Mouse (Mus musculus) lung, adult 18-20 months (tissue): ENCODE measurements around the gene Nos3.
A peak's percentile ranks its signal among the peaks of the same experiment; 100 is the strongest.

Experiments
- DNase-seq, 2 experiments: peaks; one replicate each; pipeline ENCODE4 v3.0.0; 2022; ENCODE audit warnings: mixed read lengths in 2 of 2

Gene Nos3

GRCm38 (mm10) chr5:24364508-24364907 is at the start of gene Nos3:
Nos3 (plus strand) TSS chr5:24364810.
- peak; percentile 48 to 49 for DNase-seq

GRCm38 (mm10) chr5:24319776-24320466 is 44.7 kb upstream of the Nos3 start:
- peak; percentile 37 to 38 for DNase-seq

DNA sequence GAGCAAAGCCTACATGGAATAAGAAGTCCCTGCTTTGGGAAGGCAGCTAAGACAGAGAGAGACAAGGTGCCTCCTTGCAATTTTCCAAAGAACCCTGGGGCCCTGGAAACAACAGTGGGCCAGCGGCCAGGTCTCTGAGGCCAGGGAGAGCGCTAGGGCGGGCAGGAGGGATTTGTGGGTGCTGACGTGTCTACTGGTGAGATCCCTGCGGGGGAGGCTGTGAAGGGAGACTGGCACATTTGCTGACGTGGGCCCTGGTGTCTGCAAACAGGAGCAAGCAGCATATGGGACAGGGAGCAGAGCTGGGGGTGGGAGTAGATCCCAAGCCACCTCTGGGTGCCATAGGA is 44.2 kb upstream of the Nos3 start:
- peak in 1 of 2 experiments; percentile 21 for DNase-seq

DNA sequence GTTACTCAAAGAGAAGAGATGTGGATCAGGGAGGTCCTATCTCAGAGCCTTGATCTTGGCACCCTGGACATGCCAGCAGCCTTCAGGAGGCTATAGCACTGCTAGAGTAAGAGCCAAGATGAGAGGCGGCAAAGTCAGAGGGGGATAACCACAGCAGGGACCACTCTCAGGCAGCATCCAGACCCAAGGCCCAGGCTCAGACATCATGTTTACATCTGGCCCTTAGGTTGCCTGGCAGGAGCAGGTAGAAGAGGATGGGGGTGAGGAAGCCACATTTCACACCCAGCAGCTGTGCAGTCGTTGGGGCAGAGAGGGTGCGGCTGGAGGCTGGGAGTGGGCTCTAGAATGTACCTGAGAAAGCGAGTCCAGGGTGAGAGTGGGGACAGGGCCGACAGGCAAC is 43.7 kb upstream of the Nos3 start:
- DNase-seq, result no peak

GRCm38 (mm10) chr5:24321711-24322682 is 42.6 kb upstream of the Nos3 start:
- no peak for DNase-seq

GRCm38 (mm10) chr5:24325251-24325650 is 39.4 kb upstream of the Nos3 start:
- DNase-seq, result no peak

DNA sequence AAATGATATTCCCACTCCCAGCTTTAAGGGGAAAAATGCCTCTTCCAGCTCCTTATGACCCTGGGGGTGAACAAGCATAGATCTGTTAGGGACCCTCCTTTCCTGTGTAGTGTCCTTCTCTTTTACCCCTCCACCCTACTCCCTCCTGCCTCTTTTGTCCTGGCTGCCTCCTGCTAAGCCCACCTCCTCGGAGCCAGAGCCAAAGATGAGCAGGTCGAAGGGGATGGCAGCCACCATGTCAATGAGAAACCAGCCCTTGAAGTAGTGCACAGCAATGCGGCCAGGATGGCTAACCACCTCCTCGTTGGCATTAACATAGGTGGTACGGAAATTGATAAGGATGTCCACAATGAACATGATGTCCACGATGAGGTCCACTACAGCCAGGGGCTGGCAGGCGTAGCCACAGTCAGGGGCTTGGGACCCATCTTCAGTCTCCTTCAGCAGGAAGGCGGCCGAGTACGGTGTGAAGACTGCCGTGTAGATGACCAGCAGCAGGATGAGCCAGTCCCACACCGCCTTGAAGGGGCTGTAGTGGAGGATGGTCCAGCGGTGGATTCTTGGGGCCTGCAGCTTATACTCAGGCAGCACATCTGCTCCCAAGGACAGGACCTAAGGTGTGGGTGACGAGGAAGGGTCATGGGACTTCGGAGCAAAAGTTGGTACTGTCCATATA is 38.3 kb upstream of the Nos3 start:
- DNase-seq, result no peak

GRCm38 (mm10) chr5:24326842-24327417 is 37.7 kb upstream of the Nos3 start:
- peak; percentile 33 to 44 for DNase-seq

DNA sequence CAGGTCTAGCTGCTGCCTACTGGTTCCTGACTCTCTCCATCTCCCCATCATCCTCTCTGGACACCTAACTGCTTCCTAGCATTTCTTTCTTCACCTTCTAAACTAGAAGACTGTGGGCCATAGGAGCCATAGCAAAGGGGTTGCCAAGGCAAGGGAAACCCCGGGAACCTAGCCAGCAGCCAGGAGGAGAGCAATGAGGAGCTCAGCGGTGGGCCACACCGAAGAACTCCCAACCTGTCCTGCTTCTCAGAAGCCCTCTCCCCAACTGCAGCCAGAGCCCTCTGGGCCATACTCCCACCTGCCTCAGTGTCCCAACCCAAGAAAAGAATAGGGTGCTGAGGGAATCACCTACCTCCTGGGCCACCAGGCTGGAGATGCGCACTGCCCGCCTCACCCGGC is 35.8 kb upstream of the Nos3 start:
- no peak for DNase-seq

- peak in 1 of 2 experiments; percentile 47 for DNase-seq
Measured at GRCm38 (mm10) chr5:24329212-24329964, 35.2 kb upstream of the Nos3 start.

- DNase-seq, result no peak
Measured at GRCm38 (mm10) chr5:24329965-24330298, 34.7 kb upstream of the Nos3 start.

- DNase-seq, result no peak
Measured at GRCm38 (mm10) chr5:24332401-24332800, 32.2 kb upstream of the Nos3 start.

DNA sequence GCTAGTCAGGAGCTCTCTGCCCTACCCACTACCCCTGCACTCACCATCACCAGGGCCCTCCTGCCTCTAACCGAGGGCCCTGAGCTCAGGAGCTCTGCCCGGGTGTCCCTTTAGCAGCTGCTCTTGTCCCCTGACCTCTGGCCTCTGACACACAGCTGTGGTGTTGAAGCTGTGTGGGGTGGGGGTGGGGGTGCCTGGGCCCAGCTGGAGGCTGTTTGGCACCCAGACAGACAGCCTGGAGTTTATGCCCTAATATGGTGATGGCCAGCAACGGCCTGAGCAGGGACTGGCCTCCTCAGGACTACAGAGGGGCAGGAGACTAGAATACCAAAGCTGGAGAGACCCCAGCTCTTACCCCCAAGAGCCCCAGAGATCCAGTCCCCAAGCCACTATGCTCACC is 29.9 kb upstream of the Nos3 start:
- peak in 1 of 2 experiments; percentile 38 for DNase-seq

DNA sequence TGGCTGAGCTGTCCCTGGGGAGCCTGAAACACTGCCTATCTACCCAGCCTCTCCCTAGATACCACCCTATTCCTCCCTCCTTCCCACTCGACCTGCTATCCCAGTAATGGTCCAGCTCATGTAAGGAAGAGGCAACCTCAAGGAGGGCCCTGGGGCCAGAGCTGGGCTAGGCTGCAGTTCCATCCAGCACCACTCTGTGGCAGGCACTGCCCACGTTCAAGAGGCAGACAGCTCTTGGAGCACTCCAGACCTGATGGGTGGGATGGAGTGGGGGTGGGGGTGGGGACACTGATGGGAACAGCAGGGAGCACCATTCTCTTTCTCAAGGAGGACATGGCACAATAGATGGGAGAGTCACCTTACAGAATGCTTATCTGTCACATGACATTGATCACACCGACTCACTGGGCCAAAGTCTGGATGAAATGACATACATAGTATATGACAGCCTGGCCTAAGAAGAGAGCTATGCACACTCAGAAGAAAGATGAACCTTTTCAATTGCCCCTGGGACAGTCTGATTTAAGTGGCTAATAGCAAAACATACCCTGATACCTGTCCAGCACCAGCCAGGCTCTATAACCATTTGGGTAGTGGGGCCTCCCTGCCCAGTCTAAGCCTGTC is 28.6 kb upstream of the Nos3 start:
- peak; percentile 24 to 42 for DNase-seq

- peak in 1 of 2 experiments; percentile 11 for DNase-seq
Measured at GRCm38 (mm10) chr5:24337366-24337765, 27.2 kb upstream of the Nos3 start.

DNA sequence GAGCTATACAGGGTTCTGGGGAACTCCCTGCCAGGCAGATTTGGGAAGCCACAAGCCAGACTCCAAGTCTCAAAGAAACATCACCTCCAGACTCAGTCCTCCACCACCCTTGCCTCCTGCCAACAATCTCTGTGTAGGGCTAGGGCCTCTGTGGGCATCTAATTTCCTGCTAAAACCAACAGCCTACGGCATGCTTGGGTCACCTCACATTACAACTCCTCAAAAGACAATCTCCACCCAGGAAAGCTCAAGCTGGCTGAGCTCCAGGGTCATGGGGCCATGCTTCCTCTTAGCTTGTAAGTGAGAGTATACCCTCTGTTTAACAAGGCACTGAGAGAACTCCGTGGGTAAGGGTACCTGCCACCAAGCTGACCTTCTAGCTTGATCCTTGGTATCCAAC is 26.8 kb upstream of the Nos3 start:
- no peak for DNase-seq

GRCm38 (mm10) chr5:24342205-24342963 is 22.2 kb upstream of the Nos3 start:
- DNase-seq, result no peak

DNA sequence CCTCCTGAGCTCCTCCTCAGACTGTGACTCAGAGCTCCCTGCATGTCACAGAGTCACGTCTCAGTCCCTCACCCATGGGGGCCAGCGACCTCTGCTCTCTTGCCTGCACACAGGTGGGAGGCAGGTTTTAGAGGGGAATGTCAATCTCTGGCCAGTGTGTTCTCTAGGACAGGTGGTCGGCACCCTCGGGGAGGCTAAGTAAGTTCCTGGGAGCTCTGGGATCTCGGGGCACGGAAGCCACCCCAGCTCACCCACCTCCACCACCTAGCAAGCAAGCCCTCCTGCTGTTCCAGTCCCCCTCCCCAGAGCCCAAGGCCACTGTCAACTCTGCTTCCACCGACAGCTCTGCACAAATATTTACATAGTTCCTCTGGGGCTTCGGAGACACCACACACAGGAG is 21.6 kb upstream of the Nos3 start:
- no peak for DNase-seq

DNA sequence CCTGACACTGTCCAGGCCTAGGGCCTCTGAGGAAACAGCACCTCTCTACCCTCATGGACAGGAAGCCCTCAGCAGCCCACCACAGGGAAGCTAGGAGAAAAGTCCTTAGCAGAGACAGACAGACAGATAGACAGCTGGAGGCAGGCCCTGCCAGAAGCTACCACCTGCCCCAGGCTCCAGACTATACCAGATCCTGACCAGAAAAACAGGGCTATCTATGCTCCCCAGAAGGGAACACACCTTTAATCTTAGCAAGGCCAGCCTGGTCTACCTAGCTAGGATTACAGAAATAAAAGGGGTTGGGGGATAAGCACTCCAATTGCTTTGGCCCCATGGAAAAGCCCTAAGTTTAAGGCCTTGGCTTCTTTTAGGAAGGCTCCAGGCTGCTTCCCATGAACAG is 21.2 kb upstream of the Nos3 start:
- DNase-seq, result no peak

DNA sequence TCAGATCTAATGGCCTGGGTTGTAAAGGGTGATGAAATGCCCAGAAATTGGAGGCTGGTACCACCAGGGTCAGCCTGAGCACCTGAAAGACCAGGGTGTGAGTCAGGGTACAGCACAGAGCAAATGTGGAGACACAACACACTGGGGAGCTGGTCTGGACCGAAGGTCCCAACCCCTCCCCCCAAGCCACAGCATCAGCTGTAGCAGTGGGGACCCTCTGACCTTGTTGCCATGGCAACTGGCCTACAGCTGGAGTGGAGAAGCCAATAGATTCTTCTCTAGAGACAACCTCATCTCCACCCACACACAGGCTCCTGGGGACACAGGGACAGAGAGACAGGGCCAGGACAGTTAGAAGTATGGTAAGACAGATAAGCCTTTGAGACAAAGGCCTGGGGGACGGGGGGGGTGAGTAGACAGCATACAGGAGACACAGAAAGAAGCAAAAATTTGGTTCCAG is 20.6 kb upstream of the Nos3 start:
- DNase-seq, result no peak

DNA sequence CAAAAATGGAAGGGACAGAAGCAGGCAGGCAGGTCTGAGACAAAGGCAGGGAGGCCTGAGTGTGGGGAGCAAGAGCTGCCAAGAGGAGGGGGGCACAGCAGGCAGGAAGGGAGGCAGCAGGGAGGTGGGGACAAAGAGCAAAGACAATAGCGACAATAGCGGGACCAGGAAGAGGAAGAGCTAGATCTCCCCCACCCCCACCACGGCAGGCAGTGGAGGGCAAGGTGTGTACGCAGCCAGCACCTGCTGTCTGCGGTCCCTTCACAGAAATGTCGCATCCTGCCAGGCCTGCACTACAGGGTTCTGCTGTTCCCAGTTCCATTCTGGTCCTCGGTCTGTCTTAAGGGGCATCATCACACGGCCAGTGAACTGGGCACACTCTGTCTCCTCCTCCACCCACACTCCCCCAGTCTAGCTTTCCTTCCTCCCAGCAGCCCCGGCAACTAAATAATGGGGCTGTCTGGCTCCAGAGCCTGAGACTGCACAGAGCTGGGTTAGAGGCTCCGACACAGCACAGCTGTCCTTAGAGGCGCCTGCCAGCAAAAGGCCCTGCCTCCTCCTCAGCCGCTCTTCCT is 20.0 kb upstream of the Nos3 start:
- no peak for DNase-seq
